Mouse (Mus musculus): ENCODE data around the gene Mgme1. TPM values are rescaled to one million over a fixed set of nuclear protein-coding genes. Genes with fewer than 3 reads are reported as not detected.

Mgme1 gene
- polyA plus RNA-seq, 1 experiment from 2014 or later = 21.7 TPM

- Histone ChIP-seq H3K36me3 (no peaks in the 10 kb centered on the region), H3K4me3 (no peak overlapping the region), H3K4me2 (no peak overlapping the region), H3K27me3 (replicated peaks) (no peaks in the 10 kb centered on the region), H3K9ac (no peak overlapping the region), H3K27ac (ENCODE audit: poor library complexity, severe bottlenecking) (no peak overlapping the region), H3K4me1 (replicated peaks) (no peaks in the 10 kb centered on the region), H3K9me3 (replicated peaks) (0 out of 2 replicates have a peak, but pooled peaks cover 2% of the 10 kb centered on the region)
- no peak for ATAC-seq (ENCODE audit: insufficient number of reproducible peaks, low FRiP score)
- 53% methylated on average over 9 of the region's 9 CpGs for WGBS
These were observed 33.5 kb upstream of the Mgme1 start for GRCm38 (mm10) chr2:144236791-144237584.

GRCm38 (mm10) chr2:144238341-144238740, 32.1 kb upstream of the Mgme1 start:
- Histone ChIP-seq H3K4me1 (replicated peaks) (no peaks in the 10 kb centered on the region), H3K9me3 (replicated peaks) (peaks cover 2% of the 10 kb centered on the region; the same call in 1 of the 2 replicates), H3K27me3 (replicated peaks) (no peaks in the 10 kb centered on the region), H3K4me2 (no peak overlapping the region), H3K4me3 (no peak overlapping the region), H3K36me3 (no peaks in the 10 kb centered on the region), H3K9ac (no peak overlapping the region), H3K27ac (ENCODE audit: poor library complexity, severe bottlenecking) (no peak overlapping the region)
- ATAC-seq (ENCODE audit: insufficient number of reproducible peaks, low FRiP score) = no peak
- 75% methylated on average over 6 of the region's 6 CpGs for WGBS

GRCm38 (mm10) chr2:144239318-144239717, 31.1 kb upstream of the Mgme1 start:
- peaks cover 2% of the 10 kb centered on the region; the same call in 1 of the 2 replicates for H3K9me3 ChIP-seq (replicated peaks)
- H3K27me3 ChIP-seq (replicated peaks) = no peaks in the 10 kb centered on the region
- no peak overlapping the region for H3K27ac ChIP-seq (ENCODE audit: poor library complexity, severe bottlenecking)
- no peak overlapping the region for H3K4me3 ChIP-seq
- H3K4me2 ChIP-seq = no peak overlapping the region
- ATAC-seq (ENCODE audit: insufficient number of reproducible peaks, low FRiP score) = no peak
- no peaks in the 10 kb centered on the region for H3K36me3 ChIP-seq
- WGBS = 58% methylated on average over 2 of the region's 2 CpGs
- no peaks in the 10 kb centered on the region for H3K4me1 ChIP-seq (replicated peaks)
- H3K9ac ChIP-seq = no peak overlapping the region

- H3K27me3 ChIP-seq (replicated peaks) = no peaks in the 10 kb centered on the region
- no peaks in the 10 kb centered on the region for H3K36me3 ChIP-seq
- H3K4me1 ChIP-seq (replicated peaks) = 0 out of 2 replicates have a peak, but pooled peaks cover under 1% of the 10 kb centered on the region
- no peak overlapping the region for H3K27ac ChIP-seq (ENCODE audit: poor library complexity, severe bottlenecking)
- H3K9me3 ChIP-seq (replicated peaks) = no peaks in the 10 kb centered on the region; the same call in 1 of the 2 replicates
- 75% methylated on average over 3 of the region's 3 CpGs for WGBS
- no peak overlapping the region for H3K4me2 ChIP-seq
- no peak overlapping the region for H3K4me3 ChIP-seq
- ATAC-seq (ENCODE audit: insufficient number of reproducible peaks, low FRiP score) = no peak
- H3K9ac ChIP-seq = no peak overlapping the region
These were observed 30.2 kb upstream of the Mgme1 start for GRCm38 (mm10) chr2:144240095-144240899.

- 0 out of 2 replicates have a peak overlapping the region, but pooled peaks have one; percentile 28 for H3K27ac ChIP-seq (ENCODE audit: poor library complexity, severe bottlenecking)
- peaks cover 19% of the 10 kb centered on the region for H3K36me3 ChIP-seq
- H3K4me1 ChIP-seq (replicated peaks) = peaks cover 36% of the 10 kb centered on the region
- ATAC-seq (ENCODE audit: insufficient number of reproducible peaks, low FRiP score) = no peak
- H3K9me3 ChIP-seq (replicated peaks) = no peaks in the 10 kb centered on the region; the same call in 1 of the 2 replicates
- no peak overlapping the region for H3K4me3 ChIP-seq
- no peaks in the 10 kb centered on the region for H3K27me3 ChIP-seq (replicated peaks)
- no peak overlapping the region for H3K9ac ChIP-seq
- no peak overlapping the region for H3K4me2 ChIP-seq
- WGBS = 73% methylated on average over 7 of the region's 7 CpGs
These were observed 25.0 kb upstream of the Mgme1 start for GRCm38 (mm10) chr2:144245464-144245863.

GRCm38 (mm10) chr2:144246270-144246669, 24.2 kb upstream of the Mgme1 start:
- Histone ChIP-seq H3K27ac (ENCODE audit: poor library complexity, severe bottlenecking) (no peak overlapping the region), H3K4me2 (no peak overlapping the region), H3K27me3 (replicated peaks) (no peaks in the 10 kb centered on the region), H3K9me3 (replicated peaks) (no peaks in the 10 kb centered on the region; the same call in 1 of the 2 replicates), H3K36me3 (peaks cover 26% of the 10 kb centered on the region), H3K4me3 (no peak overlapping the region), H3K4me1 (replicated peaks) (peaks cover 36% of the 10 kb centered on the region), H3K9ac (no peak overlapping the region)
- no peak for ATAC-seq (ENCODE audit: insufficient number of reproducible peaks, low FRiP score)
- WGBS = 48% methylated on average over 2 of the region's 2 CpGs

GRCm38 (mm10) chr2:144247337-144247978, 23.0 kb upstream of the Mgme1 start:
- Histone ChIP-seq H3K4me3 (no peak overlapping the region), H3K9me3 (replicated peaks) (no peaks in the 10 kb centered on the region; the same call in 1 of the 2 replicates), H3K9ac (no peak overlapping the region), H3K4me1 (replicated peaks) (peaks cover 36% of the 10 kb centered on the region), H3K27ac (ENCODE audit: poor library complexity, severe bottlenecking) (0 out of 2 replicates have a peak overlapping the region, but pooled peaks have one; percentile 3), H3K4me2 (no peak overlapping the region), H3K36me3 (peaks cover 37% of the 10 kb centered on the region), H3K27me3 (replicated peaks) (no peaks in the 10 kb centered on the region)
- 42% methylated on average over 5 of the region's 5 CpGs for whole genome bisulfite sequencing
- no peak for ATAC-seq (ENCODE audit: insufficient number of reproducible peaks, low FRiP score)

- H3K36me3 ChIP-seq = peaks cover 50% of the 10 kb centered on the region
- no peak overlapping the region for H3K27ac ChIP-seq (ENCODE audit: poor library complexity, severe bottlenecking)
- H3K9me3 ChIP-seq (replicated peaks) = no peaks in the 10 kb centered on the region
- H3K27me3 ChIP-seq (replicated peaks) = no peaks in the 10 kb centered on the region
- H3K4me1 ChIP-seq (replicated peaks) = peaks cover 36% of the 10 kb centered on the region
- no peak overlapping the region for H3K4me3 ChIP-seq
- no peak for ATAC-seq (ENCODE audit: insufficient number of reproducible peaks, low FRiP score)
- no peak overlapping the region for H3K9ac ChIP-seq
- no peak overlapping the region for H3K4me2 ChIP-seq
- WGBS = 44% methylated on average over 4 of the region's 4 CpGs
These were observed 21.7 kb upstream of the Mgme1 start for GRCm38 (mm10) chr2:144248613-144249376.

- Histone ChIP-seq H3K27me3 (replicated peaks) (no peaks in the 10 kb centered on the region), H3K36me3 (peaks cover 62% of the 10 kb centered on the region), H3K4me2 (no peak overlapping the region), H3K4me1 (replicated peaks) (peaks cover 36% of the 10 kb centered on the region), H3K4me3 (no peak overlapping the region), H3K27ac (ENCODE audit: poor library complexity, severe bottlenecking) (no peak overlapping the region), H3K9me3 (replicated peaks) (no peaks in the 10 kb centered on the region), H3K9ac (no peak overlapping the region)
- ATAC-seq (ENCODE audit: insufficient number of reproducible peaks, low FRiP score) = no peak
These were observed 20.4 kb upstream of the Mgme1 start for GRCm38 (mm10) chr2:144250111-144250510.

- no peak overlapping the region for H3K9ac ChIP-seq
- no peaks in the 10 kb centered on the region for H3K27me3 ChIP-seq (replicated peaks)
- peaks cover 50% of the 10 kb centered on the region for H3K36me3 ChIP-seq
- H3K4me2 ChIP-seq = no peak overlapping the region
- WGBS = 81% methylated on average over 2 of the region's 2 CpGs
- H3K9me3 ChIP-seq (replicated peaks) = no peaks in the 10 kb centered on the region
- no peak overlapping the region for H3K4me3 ChIP-seq
- ATAC-seq (ENCODE audit: insufficient number of reproducible peaks, low FRiP score) = no peak
- no peak overlapping the region for H3K27ac ChIP-seq (ENCODE audit: poor library complexity, severe bottlenecking)
- peaks cover 23% of the 10 kb centered on the region for H3K4me1 ChIP-seq (replicated peaks)
These were observed 7.6 kb upstream of the Mgme1 start for GRCm38 (mm10) chr2:144262837-144263236.
